Mouse (Mus musculus) neural tube, embryonic 13.5 days (tissue): Measurements from ENCODE around the gene Ptpn5. TPM values are rescaled to one million over a fixed set of nuclear protein-coding genes. Genes with fewer than 3 reads are reported as not detected.

ENCODE experiments used
- ATAC-seq: fragments of 200-750 bp; cut with Nextera tagmentation; 2 replicates; pipeline ENCODE4 v1.8.0; 2017; ENCODE audit warnings: low read depth, mild to moderate bottlenecking, moderate TSS enrichment, moderate library complexity
- H3K27ac ChIP-seq: fragments of 300-500 bp; sonication (generic); replicated peaks from 2 replicates; pipeline ENCODE4 v1.5.1; 2015; ENCODE audit warnings: moderate library complexity, mild to moderate bottlenecking, inconsistent platforms
- H3K27me3 ChIP-seq: fragments of 300-500 bp; sonication (generic); 2 replicates; pipeline ENCODE4 v1.6.1; 2015; ENCODE audit warnings: mild to moderate bottlenecking, inconsistent platforms
- H3K36me3 ChIP-seq: fragments of 300-500 bp; sonication (generic); 2 replicates; pipeline ENCODE4 v1.6.1; 2015; ENCODE audit warnings: mild to moderate bottlenecking, inconsistent platforms
- H3K4me1 ChIP-seq: fragments of 300-500 bp; sonication (generic); replicated peaks from 2 replicates; pipeline ENCODE4 v1.6.1; 2015; ENCODE audit warnings: inconsistent platforms
- H3K4me2 ChIP-seq: fragments of 300-500 bp; sonication (generic); 2 replicates; pipeline ENCODE4 v1.6.1; 2015; ENCODE audit warnings: inconsistent platforms, mild to moderate bottlenecking, moderate library complexity
- H3K4me3 ChIP-seq: fragments of 300-500 bp; sonication (generic); 2 replicates; pipeline ENCODE4 v1.5.1; 2015; ENCODE audit warnings: mild to moderate bottlenecking, inconsistent platforms
- H3K9ac ChIP-seq: fragments of 300-500 bp; sonication (generic); 2 replicates; pipeline ENCODE4 v1.6.1; 2015; ENCODE audit warnings: moderate library complexity, mild to moderate bottlenecking, inconsistent platforms
- H3K9me3 ChIP-seq: fragments of 300-500 bp; sonication (generic); 2 replicates; pipeline ENCODE4 v1.6.1; 2016; ENCODE audit warnings: inconsistent platforms
- WGBS: fragments of 180-500 bp; shearing (Covaris S2); methylation state at CpG from one replicate; pipeline ENCODE4 v1.1.7; 2015; 5-methylcytosine and 5-hydroxymethylcytosine counted together
- polyA plus RNA-seq: library from polyadenylated mRNA; unstranded; fragments of >200 nt; fragmentation: Nextera tagmentation; extraction: Ambion mirVana; gene quantifications from 2 replicates; pipeline ENCODE4 v1.2.1, GENCODE M21; 2015

The Ptpn5 gene
- polyA plus RNA-seq, 1 experiment from 2014 or later, result 100 TPM

DNA sequence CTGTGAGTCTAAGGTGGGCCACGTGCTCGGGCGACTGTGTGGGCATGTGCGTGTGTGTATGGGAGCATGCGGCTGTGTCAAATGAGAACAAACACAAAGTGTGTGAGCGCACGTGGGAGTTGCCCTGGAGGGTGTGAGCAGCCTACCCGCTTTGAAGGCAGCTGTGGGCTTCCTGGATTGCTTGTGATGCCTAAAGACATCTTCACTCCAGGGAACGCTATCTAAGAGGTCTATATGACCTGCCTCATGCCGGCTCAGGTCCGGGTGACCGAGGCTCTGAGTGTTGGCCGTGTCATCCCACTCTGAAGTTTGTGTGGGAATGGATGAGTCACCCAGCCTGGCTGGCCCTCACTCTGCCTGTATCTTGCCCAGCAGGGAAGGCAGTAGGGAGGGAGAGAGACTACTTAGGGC lies 24.7 kb downstream of the Ptpn5 start:
- Histone ChIP-seq H3K36me3 (peaks cover 44% of the 10 kb centered on the region), H3K4me2 (no peak overlapping the region), H3K4me1 (no peaks in the 10 kb centered on the region), H3K27ac (no peak overlapping the region), H3K4me3 (no peak overlapping the region), H3K27me3 (no peaks in the 10 kb centered on the region), H3K9me3 (no peaks in the 10 kb centered on the region), H3K9ac (no peak overlapping the region)
- 87% methylated on average over 13 of the region's 13 CpGs for WGBS
- no peak; the same call in 1 of the 2 replicates for ATAC-seq

DNA sequence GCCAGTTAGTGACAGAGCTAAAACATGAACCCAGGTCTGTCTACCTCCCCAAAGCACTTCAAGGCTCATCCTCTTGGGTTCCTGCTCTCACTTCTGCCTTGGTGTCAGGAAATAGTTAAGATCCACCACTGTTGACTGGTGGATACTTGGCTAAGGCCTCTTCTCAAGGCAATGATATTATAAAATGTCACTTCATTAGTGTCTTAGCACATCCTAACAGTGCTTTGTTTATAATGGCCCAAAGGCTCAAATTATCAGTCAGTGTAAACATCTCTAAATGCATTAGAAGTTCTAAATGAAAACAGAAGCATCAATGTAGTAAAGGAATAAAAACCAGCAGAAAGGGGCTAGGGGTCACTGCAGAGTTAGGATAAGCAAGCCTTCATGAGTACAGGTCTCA lies 26.5 kb downstream of the Ptpn5 start:
- Histone ChIP-seq H3K4me2 (no peak overlapping the region), H3K9ac (no peak overlapping the region), H3K27ac (no peak overlapping the region), H3K4me3 (no peak overlapping the region), H3K9me3 (no peaks in the 10 kb centered on the region), H3K27me3 (no peaks in the 10 kb centered on the region), H3K36me3 (peaks cover 37% of the 10 kb centered on the region), H3K4me1 (no peaks in the 10 kb centered on the region)
- ATAC-seq, result no peak

DNA sequence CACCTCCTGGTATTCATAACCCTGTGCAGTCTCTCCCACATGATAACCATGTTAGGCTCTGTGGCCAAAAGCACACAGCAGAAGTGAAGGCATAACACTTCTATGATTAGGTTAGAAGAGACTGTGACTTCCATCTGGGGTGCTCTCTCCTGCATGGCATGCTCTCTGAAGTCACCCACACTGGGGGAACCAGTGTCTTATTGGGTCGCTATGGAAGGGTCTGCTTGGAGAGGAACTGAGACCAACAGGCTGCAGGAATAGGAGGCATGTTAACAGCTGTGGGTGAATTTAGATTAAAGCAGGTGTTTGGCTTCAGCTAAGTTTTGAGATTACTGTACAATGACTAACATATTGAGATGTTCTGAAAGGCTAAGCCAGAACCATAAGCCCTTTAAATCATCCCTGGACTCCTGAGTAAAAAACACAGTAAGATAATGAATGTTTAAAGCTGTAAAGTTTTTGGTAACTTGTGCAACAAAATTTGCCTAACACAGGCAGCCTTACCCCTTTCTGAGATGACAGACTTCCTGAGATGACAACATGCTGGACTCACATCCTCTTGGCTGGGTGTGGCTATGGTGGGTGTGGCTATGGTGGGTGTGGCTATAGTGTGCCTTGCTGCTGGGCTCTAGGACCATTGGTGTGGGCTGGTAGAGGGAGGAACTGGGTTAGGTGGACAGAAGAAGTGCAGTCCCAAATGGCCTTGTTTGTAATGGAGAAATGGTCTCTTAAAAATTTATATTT lies 29.6 kb downstream of the Ptpn5 start:
- no peak overlapping the region for H3K4me2 ChIP-seq
- 83% methylated on average over 1 of the region's 1 CpGs for WGBS

DNA sequence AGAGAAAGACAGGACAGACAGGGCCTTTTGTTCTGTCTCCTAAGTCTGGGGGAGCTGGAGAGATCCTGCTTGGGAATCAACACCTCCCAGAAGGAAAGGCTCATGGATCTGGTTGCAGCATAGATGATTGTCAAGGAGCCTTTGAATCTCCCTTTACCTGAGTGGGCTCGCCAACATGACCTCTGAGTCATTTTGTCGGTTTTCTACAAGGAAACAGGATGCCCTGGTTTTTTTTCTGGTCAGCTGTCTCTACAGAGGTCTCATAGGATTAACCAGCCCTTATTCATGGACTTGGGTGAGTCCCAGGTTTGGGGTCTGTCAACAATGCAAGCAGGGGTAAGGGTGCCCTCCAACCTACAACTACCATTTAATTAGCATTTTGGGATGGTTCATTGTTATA lies 30.5 kb downstream of the Ptpn5 start:
- Histone ChIP-seq H3K9ac (no peak overlapping the region), H3K27me3 (no peaks in the 10 kb centered on the region), H3K36me3 (peaks cover 13% of the 10 kb centered on the region; the same call in 1 of the 2 replicates), H3K9me3 (no peaks in the 10 kb centered on the region), H3K27ac (no peak overlapping the region), H3K4me1 (no peaks in the 10 kb centered on the region), H3K4me2 (no peak overlapping the region), H3K4me3 (no peak overlapping the region)
- ATAC-seq, result no peak
- 87% methylated on average over 2 of the region's 2 CpGs for WGBS

More for the DNA sequence above, 29.6 kb downstream of the Ptpn5 start:
- H3K27ac ChIP-seq, result no peak overlapping the region
- no peaks in the 10 kb centered on the region for H3K27me3 ChIP-seq
- no peak for ATAC-seq
- no peak overlapping the region for H3K9ac ChIP-seq
- H3K4me3 ChIP-seq, result no peak overlapping the region
- H3K4me1 ChIP-seq, result no peaks in the 10 kb centered on the region
- H3K36me3 ChIP-seq, result peaks cover 20% of the 10 kb centered on the region; the same call in 1 of the 2 replicates
- no peaks in the 10 kb centered on the region for H3K9me3 ChIP-seq

DNA sequence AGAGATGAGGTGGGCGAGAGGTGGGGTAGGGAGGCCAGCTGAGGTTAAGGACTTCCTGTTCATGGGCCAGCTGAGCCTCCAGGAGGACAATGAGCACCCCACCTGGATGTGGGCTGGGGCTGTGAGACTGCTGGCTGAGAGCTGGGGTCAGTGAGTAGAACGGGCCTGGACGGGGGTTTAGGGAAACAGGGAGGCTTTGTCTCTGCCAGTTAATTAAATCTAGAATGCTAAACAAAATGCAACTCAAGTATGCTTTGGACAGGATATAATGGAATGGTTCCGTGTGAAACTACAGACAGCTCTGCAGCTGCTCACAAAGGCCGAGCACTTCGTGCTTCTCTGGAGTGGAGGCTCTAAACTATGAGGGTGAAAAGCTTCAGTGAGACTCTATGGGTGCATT lies 32.9 kb downstream of the Ptpn5 start:
- Histone ChIP-seq H3K36me3 (peaks cover 9% of the 10 kb centered on the region; the same call in 1 of the 2 replicates), H3K27ac (no peak overlapping the region), H3K27me3 (no peaks in the 10 kb centered on the region), H3K4me2 (no peak overlapping the region), H3K9ac (no peak overlapping the region), H3K4me1 (no peaks in the 10 kb centered on the region), H3K4me3 (no peak overlapping the region), H3K9me3 (no peaks in the 10 kb centered on the region)
- 75% methylated on average over 6 of the region's 6 CpGs for WGBS
- no peak for ATAC-seq

DNA sequence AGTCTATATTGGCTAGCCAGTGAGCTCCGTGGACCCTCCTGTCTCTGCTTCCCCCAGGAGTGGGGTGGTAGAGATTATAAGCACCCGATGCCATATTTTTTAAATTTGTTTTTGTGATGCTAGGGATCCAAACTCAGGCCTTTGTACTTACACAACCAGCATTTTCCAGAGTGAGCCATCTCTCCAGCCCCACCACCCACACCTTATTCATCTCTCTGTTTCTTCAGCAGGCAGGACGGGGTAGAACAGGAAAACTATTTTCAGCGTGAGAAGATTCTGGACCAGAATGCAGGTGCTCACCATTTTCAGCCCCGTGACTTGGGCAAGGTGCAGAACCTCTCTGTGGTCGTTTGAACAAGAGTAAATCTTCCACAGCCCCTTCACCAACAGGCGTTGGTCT lies 34.2 kb downstream of the Ptpn5 start:
- 86% methylated on average over 7 of the region's 7 CpGs for WGBS
- no peak overlapping the region for H3K4me3 ChIP-seq
- no peak overlapping the region for H3K4me2 ChIP-seq
- no peaks in the 10 kb centered on the region for H3K4me1 ChIP-seq
- no peak for ATAC-seq
- peaks cover 13% of the 10 kb centered on the region; the same call in 1 of the 2 replicates for H3K36me3 ChIP-seq
- H3K27ac ChIP-seq, result no peak overlapping the region
- H3K27me3 ChIP-seq, result no peaks in the 10 kb centered on the region
- H3K9me3 ChIP-seq, result no peaks in the 10 kb centered on the region
- H3K9ac ChIP-seq, result no peak overlapping the region

DNA sequence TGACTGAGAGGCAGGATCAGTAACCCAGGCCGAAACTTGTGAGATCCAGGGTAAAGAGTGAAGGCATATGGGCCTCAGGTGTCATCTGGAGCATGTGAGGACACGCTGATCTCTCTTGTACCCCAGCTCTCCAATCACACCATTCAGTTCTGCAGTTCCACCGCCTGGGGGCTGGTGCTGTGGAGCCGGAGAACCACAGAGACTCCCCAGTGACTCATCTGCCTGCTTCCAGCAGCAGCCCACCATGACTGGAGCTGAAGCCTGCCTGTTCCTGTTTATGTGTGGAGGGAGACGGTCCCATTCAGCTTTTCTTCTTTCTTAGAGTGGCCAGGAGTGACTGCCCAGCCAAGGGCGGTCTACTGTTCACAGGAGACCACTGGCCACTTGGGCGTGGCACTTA lies 35.4 kb downstream of the Ptpn5 start:
- Histone ChIP-seq H3K9ac (no peak overlapping the region), H3K4me3 (no peak overlapping the region), H3K9me3 (no peaks in the 10 kb centered on the region), H3K4me1 (no peaks in the 10 kb centered on the region), H3K27me3 (no peaks in the 10 kb centered on the region), H3K36me3 (0 out of 2 replicates have a peak, but pooled peaks cover 13% of the 10 kb centered on the region), H3K4me2 (no peak overlapping the region), H3K27ac (no peak overlapping the region)
- ATAC-seq, result no peak
- 66% methylated on average over 7 of the region's 7 CpGs for WGBS

DNA sequence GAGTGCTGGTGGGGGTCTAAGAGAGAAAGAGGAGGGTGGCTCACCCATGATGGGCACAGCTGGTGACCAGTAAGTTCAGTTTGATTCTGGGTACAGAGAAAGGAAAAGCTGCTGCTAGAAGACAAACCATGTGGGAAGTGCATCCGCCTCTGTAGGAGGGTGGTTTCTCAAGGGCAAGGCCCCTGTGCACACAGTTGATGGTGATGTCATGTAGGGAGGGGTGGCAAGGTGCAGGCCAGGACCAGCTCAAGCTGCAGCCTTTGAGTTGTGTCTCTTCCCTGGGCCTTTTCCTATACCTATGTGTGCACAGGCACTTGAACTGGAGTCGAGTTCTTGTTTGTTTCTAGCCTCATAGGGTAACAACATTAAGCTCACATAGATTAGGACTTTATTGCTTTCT lies 38.5 kb downstream of the Ptpn5 start:
- Histone ChIP-seq H3K9ac (no peak overlapping the region), H3K27me3 (no peaks in the 10 kb centered on the region), H3K36me3 (peaks cover 22% of the 10 kb centered on the region), H3K27ac (no peak overlapping the region), H3K4me3 (no peak overlapping the region), H3K4me2 (no peak overlapping the region), H3K9me3 (no peaks in the 10 kb centered on the region), H3K4me1 (no peaks in the 10 kb centered on the region)
- WGBS, result 84% methylated on average over 2 of the region's 2 CpGs
- ATAC-seq, result no peak

DNA sequence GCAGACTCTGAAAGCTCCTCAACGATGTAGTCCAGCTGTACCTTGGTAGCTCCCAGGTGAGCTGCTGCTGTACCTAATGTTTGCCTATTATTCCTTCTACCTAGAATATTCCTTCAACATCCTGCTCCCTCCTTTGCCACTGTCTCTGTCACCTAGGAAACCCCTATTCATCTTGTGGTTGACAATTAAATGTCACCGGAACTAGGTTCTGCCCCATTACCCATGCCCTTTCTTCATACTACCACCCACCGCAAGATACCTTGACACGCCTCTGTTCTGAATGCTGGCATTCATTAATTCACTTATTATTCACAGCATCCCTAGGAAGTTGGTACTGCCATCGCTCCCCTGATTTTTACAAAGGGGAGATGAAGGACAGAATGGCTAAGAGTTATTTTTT lies 39.5 kb downstream of the Ptpn5 start:
- no peak overlapping the region for H3K4me3 ChIP-seq
- WGBS, result 75% methylated on average over 5 of the region's 5 CpGs
- no peak overlapping the region for H3K9ac ChIP-seq

DNA sequence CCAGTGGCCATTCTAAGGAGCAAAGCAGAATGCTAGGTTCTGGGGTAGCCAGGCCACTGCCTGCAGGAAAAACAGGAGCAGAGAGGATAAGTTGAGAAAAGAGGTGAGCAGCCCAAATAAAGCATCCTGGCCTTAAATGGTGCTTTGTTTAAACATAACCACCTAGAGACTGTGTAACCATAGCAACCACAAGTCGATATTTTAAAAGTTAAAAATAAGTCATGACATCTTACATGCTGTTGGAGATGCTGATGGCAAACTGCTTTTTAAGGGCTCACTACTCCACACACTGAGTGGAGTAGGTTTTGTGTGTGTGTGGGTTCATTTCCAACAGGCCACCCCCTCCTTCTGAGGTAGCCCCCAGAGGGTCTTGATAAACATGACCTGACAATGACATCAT lies 48.4 kb downstream of the Ptpn5 start:
- Histone ChIP-seq H3K27me3 (no peaks in the 10 kb centered on the region), H3K9me3 (no peaks in the 10 kb centered on the region), H3K36me3 (peaks cover 93% of the 10 kb centered on the region), H3K27ac (no peak overlapping the region), H3K9ac (no peak overlapping the region), H3K4me1 (no peaks in the 10 kb centered on the region), H3K4me2 (no peak overlapping the region), H3K4me3 (no peak overlapping the region)
- no peak for ATAC-seq
- WGBS, result 90% methylated on average over 1 of the region's 1 CpGs

More for the DNA sequence above, 39.5 kb downstream of the Ptpn5 start:
- Histone ChIP-seq H3K27me3 (no peaks in the 10 kb centered on the region), H3K27ac (no peak overlapping the region), H3K9me3 (no peaks in the 10 kb centered on the region), H3K36me3 (peaks cover 31% of the 10 kb centered on the region), H3K4me2 (no peak overlapping the region), H3K4me1 (no peaks in the 10 kb centered on the region)
- no peak for ATAC-seq

DNA sequence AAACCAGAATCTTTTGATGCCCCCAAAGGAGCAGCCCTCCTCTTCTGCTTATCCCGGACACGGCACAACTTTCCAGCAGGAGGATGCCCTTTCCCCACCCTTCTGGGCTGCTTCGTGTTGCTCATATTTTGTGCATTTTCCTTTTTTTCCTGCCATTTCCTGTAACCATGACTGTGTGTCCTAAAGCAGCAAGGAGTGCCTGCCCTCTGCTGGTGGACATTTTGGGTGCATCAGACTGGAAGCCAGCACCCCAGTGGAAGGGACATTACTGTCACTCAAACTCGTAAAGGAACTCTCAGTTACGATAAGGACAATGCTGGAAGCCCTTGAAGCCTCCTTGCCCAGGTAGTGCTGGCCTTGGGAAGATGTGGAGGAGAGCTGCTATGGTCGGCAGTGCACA lies 52.2 kb downstream of the Ptpn5 start:
- Histone ChIP-seq H3K4me1 (no peaks in the 10 kb centered on the region), H3K27ac (no peak overlapping the region), H3K4me2 (no peak overlapping the region), H3K27me3 (no peaks in the 10 kb centered on the region), H3K36me3 (peaks cover 79% of the 10 kb centered on the region), H3K4me3 (no peak overlapping the region), H3K9ac (no peak overlapping the region), H3K9me3 (no peaks in the 10 kb centered on the region)
- ATAC-seq, result no peak
- 50% methylated on average over 6 of the region's 6 CpGs for WGBS

DNA sequence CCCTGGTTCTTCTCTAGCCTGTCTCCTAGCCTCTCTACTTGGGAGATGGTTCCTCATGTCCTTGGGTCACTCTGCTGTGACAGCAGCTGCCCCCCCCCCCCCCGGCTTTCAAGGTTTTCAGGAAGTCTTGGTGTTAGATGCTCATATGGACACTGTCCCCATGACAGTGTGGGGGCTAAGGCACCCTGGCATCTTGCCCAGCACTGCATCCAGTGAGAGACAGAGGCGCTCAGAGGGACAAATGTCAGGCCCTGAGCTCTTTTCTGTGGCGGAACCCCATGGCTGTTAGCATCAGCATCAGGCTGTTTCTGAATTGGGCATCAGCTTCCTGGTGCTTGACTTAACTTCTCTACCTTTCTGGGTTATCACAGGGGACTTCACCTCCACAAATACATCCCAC lies 52.6 kb downstream of the Ptpn5 start:
- 63% methylated on average over 3 of the region's 3 CpGs for WGBS
- no peaks in the 10 kb centered on the region for H3K4me1 ChIP-seq
- H3K36me3 ChIP-seq, result peaks cover 75% of the 10 kb centered on the region
- no peaks in the 10 kb centered on the region for H3K27me3 ChIP-seq
- H3K9me3 ChIP-seq, result no peaks in the 10 kb centered on the region
- ATAC-seq, result no peak
- no peak overlapping the region for H3K27ac ChIP-seq
- H3K4me2 ChIP-seq, result no peak overlapping the region
- H3K4me3 ChIP-seq, result no peak overlapping the region
- no peak overlapping the region for H3K9ac ChIP-seq

DNA sequence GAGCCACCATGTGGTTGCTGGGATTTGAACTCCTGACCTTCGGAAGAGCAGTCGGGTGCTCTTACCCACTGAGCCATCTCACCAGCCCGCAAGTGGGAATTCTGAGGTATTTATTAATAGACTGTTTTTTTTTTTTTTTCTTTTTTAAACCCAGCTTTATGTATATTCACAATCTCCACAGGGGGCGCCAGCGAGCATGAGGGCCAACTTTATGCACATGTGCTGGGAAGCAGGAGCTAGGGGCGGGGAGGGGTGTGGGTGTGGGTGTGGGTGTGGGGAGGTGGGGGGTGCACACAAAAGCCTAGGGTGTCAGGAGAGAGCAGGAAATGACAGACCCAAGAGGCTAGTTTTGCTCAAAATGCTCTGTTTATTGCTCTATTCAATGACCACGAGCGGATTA lies 56.0 kb downstream of the Ptpn5 start:
- Histone ChIP-seq H3K4me3 (no peak overlapping the region), H3K36me3 (peaks cover 40% of the 10 kb centered on the region), H3K4me1 (peaks cover 8% of the 10 kb centered on the region), H3K9me3 (no peaks in the 10 kb centered on the region), H3K27me3 (no peaks in the 10 kb centered on the region), H3K9ac (no peak overlapping the region), H3K27ac (no peak overlapping the region), H3K4me2 (no peak overlapping the region)
- no peak for ATAC-seq
- 67% methylated on average over 8 of the region's 8 CpGs for WGBS
